Mouse (Mus musculus) retina, embryonic 14.5 days (tissue): Measurements from ENCODE around the gene Arpc5l.

Experiments used
- DNase-seq: peaks from one replicate; pipeline ENCODE4 v3.0.0-alpha.2; 2015; ENCODE audit warnings: low spot score

Gene Arpc5l

GRCm38 (mm10) chr2:39004880-39005435 is at the start of gene Arpc5l:
Arpc5l (plus strand) TSS chr2:39005348.
- DNase-seq = peak; percentile 96

DNA sequence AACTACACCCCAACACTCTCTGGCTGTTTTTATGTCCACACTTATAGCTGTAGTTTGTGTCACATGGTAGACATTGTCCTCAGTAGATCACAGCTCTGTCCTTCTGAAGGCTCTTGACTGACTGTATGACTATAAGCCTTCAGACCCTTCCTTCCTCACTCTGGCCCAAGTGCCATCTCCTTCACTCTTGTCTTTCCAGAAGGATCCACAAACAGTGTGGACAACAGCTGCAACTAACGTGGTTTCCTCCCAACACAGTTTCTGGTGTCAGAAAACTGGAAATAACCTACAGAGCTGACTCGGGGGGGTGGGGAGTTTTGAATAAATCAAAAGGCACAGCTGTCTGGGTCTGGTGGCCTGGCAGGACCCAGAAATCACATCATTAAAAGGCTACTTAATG is 49.1 kb upstream of the Arpc5l start:
- no peak for DNase-seq

GRCm38 (mm10) chr2:38957671-38958223 is 47.4 kb upstream of the Arpc5l start:
- DNase-seq = no peak

DNA sequence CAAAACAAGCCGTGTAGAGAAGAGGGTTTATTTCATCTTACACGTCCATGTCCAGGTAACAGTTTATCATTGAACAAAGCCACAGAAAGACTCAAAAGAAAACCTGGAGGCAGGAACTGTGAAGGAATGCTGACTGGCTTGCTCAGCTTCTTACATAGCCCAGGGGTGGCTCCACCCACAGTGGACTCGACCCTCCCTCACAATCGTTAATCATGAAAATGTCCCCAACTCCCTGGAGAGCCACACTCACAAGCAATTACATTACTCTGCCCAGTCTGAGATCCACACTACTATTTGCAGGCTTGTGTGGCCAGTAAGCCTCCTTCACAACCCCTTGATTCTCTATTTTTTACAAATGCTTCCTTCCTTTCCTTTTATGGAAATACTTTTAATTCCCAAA is 41.0 kb upstream of the Arpc5l start:
- DNase-seq = peak; percentile 23

DNA sequence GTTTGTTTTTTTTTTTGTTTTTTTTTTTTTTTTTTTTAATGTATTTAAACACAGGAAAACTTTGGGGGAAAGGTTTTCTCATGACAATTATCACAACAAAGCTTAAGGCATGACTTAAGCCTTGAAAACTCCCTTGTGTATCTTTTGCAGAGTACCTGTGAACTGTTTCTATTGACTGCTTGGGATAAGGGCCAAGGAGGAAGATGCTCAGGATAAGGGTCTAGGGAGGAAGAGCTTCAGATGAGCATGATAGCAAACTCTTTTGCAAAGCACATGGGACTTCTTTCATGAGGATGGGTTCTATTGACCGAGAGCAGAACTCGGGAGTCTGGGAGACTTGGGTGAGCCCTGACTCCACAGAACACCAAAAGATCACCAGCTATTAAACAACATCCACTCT is 35.5 kb upstream of the Arpc5l start:
- no peak for DNase-seq

- DNase-seq = no peak
These were observed 35.1 kb upstream of the Arpc5l start for GRCm38 (mm10) chr2:38970057-38970456.

DNA sequence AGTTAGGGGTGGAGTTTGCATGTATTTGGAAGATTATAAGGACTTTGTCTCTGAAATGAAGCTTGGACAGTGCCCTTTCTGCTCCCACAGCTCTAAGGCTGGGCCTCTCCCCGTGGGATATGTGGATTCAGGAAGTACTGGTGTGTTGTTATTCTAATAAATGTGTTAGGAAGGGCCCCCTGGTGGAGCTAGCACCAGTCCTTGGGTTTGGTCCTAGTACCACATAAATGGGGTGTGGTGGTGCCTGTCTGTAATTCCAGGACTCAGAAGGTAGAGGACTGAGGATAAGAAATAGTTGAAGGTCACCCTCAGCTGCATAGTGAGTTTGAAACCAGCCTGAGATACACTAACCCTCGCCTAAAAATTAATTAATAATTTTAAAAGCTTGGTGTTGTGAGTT is 31.9 kb upstream of the Arpc5l start:
- DNase-seq = no peak

DNA sequence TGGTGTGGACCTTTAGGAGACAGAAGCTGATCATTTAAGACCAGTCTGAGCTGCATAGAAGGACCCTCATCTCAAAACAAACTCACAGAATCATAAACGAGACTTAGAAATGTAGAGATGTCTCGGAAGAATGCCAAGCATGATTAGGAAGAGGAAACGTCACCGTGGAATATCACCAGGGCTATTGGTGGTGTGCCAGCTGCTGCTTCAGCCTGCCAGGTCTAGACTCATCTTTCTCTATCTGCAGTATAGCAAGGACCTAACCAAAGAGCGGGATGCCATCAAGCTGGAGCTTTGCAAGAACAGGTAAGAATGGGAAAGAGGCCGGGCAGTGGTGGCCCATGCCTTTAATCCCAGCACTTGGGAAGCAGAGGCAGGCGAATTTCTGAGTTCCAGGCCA is 31.4 kb upstream of the Arpc5l start:
- DNase-seq = no peak

DNA sequence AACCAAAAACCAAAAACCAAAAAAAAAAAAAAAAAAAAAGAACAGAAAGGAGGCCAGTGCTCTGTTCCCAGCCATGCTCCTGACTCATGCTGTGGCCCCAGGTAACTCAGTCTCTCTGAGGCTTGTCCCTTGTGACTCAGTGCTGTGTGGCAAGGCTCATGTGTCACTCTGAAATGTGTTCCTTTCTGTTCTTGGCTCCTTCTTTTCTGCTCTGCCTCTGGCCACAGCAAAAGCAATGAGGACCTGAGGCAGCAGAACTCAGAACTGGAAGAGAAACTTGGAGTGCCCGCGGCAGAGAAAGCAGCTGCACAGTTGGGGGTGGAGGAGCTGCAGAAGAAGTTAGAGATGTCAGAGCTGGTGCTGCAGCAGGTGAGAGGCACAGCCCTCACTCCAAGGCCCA is 31.0 kb upstream of the Arpc5l start:
- no peak for DNase-seq

- no peak for DNase-seq
These were observed 30.0 kb upstream of the Arpc5l start for GRCm38 (mm10) chr2:38975181-38975580.

DNA sequence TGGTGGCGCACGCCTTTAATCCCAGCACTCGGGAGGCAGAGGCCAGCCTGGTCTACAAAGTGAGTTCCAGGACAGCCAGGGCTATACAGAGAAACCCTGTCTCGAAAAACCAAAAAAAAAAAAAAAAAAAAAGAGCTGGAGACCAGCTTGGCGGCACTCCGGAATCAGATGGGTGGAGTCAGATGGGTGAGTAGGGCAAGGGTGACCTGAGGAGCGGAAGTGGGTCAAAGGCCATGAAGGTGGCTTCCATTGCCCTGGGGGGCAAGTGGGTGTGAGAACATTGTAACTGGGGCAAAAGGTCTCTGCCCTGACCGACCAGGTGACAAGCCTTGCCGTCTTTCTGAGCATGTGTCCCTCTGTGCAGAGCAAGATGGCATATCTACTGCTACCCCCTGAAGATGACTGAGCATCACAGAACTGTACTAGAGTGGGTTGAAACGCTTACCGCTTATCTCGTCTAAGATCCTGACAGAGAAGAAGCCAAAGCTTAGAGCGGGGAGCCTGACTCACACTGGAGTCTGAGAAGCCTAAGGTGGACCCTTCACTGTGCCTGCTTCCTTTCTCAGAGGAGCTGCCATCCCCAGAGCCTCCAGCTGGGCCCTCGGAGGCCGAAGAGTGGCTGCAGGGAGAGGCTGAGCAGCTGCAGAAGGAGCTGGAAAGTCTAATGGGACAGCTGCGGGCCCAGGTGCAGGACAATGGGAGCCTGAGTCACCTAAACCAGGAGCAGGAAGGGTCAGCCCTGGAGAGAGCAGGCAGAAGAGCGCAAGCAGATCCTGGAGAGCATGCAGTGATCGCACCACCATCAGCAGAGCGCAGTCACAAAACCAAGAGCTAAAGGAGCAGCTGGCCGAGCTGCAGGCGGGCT is 29.0 kb upstream of the Arpc5l start:
- DNase-seq = no peak

DNA sequence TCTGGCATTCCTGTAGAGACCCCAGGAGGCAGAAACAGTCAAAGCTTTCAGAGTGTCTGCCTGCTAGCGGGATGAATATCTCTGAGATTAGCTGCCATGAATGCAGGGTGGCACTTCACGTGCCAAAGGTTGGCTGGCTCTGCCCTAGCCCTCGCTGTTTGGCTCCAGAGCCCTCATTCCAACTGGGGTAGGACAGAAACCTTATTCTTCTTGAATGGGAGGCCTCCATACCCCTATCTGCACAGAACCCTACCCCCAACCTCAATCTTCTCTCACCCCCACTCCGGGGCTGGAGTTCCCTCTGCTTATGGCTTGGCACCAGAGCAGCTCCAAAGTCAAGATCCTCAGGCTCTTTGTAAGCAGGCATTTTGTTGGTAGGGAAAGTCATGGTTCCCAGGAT is 27.3 kb upstream of the Arpc5l start:
- no peak for DNase-seq

DNA sequence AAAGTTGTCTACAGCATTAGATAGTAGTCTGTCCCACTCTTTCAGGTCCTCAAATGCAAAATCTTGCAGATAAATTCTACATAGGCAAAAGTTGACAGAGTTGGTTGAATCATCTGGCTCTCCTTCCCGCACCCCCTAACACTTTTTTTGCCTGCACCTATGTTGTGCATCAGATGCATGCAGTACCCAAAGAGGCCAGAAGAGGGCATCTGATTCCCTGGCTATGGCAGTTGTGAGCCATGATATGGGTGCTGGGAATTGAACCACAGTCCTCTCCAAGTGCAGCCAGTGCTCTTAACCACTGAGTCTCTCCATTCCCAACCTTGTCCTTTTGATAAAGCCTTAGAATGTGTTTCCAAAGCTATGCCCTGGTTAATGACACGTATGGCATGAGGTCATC is 21.7 kb upstream of the Arpc5l start:
- no peak for DNase-seq

GRCm38 (mm10) chr2:38986580-38986979 is 18.6 kb upstream of the Arpc5l start:
- DNase-seq = no peak

- DNase-seq = no peak
These were observed 17.8 kb upstream of the Arpc5l start for GRCm38 (mm10) chr2:38987371-38987770.

- DNase-seq = no peak
These were observed 17.2 kb upstream of the Arpc5l start for GRCm38 (mm10) chr2:38987803-38988510.

GRCm38 (mm10) chr2:38988929-38989328 is 16.2 kb upstream of the Arpc5l start:
- no peak for DNase-seq

DNA sequence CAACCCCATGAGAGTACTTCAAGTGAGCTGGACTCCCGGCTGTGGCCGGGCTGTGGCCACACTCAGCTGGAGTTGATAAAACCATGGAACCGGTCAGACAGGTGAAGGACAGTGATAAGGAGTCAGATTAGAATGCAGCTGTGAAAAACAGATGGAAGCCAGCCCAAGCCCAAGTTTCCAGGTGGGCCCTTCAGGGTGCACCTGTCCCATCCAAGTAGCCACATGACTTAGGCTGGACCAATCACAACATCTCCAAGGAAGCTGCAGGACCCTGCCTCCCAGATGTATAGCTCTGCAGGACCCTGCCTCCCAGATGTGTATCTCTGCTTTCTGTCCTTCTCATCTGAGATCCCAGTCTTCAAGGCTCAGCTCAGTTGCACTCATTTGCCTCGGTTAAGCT is 13.1 kb upstream of the Arpc5l start:
- DNase-seq = no peak

DNA sequence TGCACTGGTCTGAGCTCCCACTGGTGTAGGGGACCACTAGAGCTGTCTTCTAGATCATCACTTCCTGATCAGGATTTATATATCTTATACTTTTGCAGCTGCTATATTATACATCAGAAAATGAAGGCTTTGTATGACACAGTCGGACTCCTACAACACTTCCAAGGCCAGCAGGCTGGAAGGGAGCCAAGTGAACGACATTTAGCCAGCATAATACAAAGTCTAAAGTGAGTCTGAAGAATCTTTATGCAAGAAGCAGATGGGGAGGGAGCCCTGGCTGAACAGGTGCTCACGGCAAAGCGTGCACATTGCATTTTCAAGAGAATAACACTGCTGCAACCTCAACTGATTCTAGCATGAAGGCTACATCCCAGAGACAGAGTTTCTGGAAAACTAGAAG is 12.7 kb upstream of the Arpc5l start:
- no peak for DNase-seq

- peak; percentile 94 for DNase-seq
These were observed 7.5 kb upstream of the Arpc5l start, which contains the start of gene Wdr38 for GRCm38 (mm10) chr2:38997386-38998374. Wdr38 (plus strand) TSS chr2:38997476.

DNA sequence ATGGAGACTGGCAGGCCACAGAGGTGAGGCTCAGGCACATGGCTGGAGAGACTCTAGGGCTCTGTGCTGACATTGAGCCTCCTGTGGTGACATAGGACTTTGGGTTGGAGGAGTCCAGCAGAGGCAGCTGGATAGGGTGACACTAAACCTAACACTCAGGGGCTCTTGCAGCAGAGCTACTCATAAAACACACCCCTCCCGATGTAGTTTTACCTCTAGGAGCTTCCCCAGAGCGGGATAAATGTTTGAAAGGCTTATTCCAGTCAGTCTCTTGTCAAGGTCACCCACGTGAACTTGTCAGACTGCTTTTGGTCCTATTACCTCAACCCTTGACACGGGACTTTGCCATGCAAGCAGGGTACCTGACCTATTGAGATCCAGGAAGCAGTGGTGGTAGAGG is 5.8 kb upstream of the Arpc5l start:
- no peak for DNase-seq
